Mouse (Mus musculus): ENCODE measurements at regions not wholly inside any gene's neighbourhood (a gene's known extent, or its start where the extent isn't known, plus 50 kb on each side); places are given as distances from the start of the nearest gene placed in this dataset.

GRCm38 (mm10) chr1:143053599-143053998 is 586.9 kb upstream of the B3galt2 start:
- no peaks in the 10 kb centered on the region for H3K9me3 ChIP-seq (ENCODE audit: low read length)
- no peaks in the 10 kb centered on the region for H3K36me3 ChIP-seq (ENCODE audit: insufficient read depth, low read length)
- TF ChIP-seq NANOG (IDR thresholded peaks at IDR 0.05; ENCODE audit: borderline replicate concordance, low read length) (no peak), POU5F1 (IDR thresholded peaks at IDR 0.05; ENCODE audit: borderline replicate concordance, low read length) (no peak), CTCF (conservative IDR thresholded peaks at IDR 0.05; ENCODE audit: low read length) (no peak)
- no peaks in the 10 kb centered on the region for H3K4me1 ChIP-seq (replicated peaks; ENCODE audit: low read depth, low read length)
- no peak overlapping the region for H3K4me3 ChIP-seq (replicated peaks; ENCODE audit: low read length)
- H3K27me3 ChIP-seq (ENCODE audit: insufficient read depth, low read length): no peaks in the 10 kb centered on the region

GRCm38 (mm10) chr1:143054451-143055024 is 585.9 kb upstream of the B3galt2 start:
- H3K4me3 ChIP-seq (replicated peaks; ENCODE audit: low read length): no peak overlapping the region
- H3K27me3 ChIP-seq (ENCODE audit: insufficient read depth, low read length): no peaks in the 10 kb centered on the region
- no peaks in the 10 kb centered on the region for H3K4me1 ChIP-seq (replicated peaks; ENCODE audit: low read depth, low read length)
- no peaks in the 10 kb centered on the region for H3K36me3 ChIP-seq (ENCODE audit: insufficient read depth, low read length)
- no peaks in the 10 kb centered on the region for H3K9me3 ChIP-seq (ENCODE audit: low read length)
- no peak for TF ChIP-seq CTCF (conservative IDR thresholded peaks at IDR 0.05; ENCODE audit: low read length)
- TF ChIP-seq POU5F1 (IDR thresholded peaks at IDR 0.05; ENCODE audit: borderline replicate concordance, low read length): no peak
- no peak for TF ChIP-seq NANOG (IDR thresholded peaks at IDR 0.05; ENCODE audit: borderline replicate concordance, low read length)

- H3K27me3 ChIP-seq (ENCODE audit: insufficient read depth, low read length): no peaks in the 10 kb centered on the region
- no peaks in the 10 kb centered on the region for H3K36me3 ChIP-seq (ENCODE audit: insufficient read depth, low read length)
- H3K4me1 ChIP-seq (replicated peaks; ENCODE audit: low read depth, low read length): no peaks in the 10 kb centered on the region
- no peaks in the 10 kb centered on the region for H3K9me3 ChIP-seq (ENCODE audit: low read length)
- H3K4me3 ChIP-seq (replicated peaks; ENCODE audit: low read length): no peak overlapping the region
- TF ChIP-seq POU5F1 (IDR thresholded peaks at IDR 0.05; ENCODE audit: borderline replicate concordance, low read length) (no peak), CTCF (conservative IDR thresholded peaks at IDR 0.05; ENCODE audit: low read length) (no peak), NANOG (IDR thresholded peaks at IDR 0.05; ENCODE audit: borderline replicate concordance, low read length) (no peak)
Observed at GRCm38 (mm10) chr1:143060698-143061576, 579.5 kb upstream of the B3galt2 start.

- H3K27me3 ChIP-seq (ENCODE audit: insufficient read depth, low read length): no peaks in the 10 kb centered on the region
- H3K4me1 ChIP-seq (replicated peaks; ENCODE audit: low read depth, low read length): no peaks in the 10 kb centered on the region
- TF ChIP-seq POU5F1 (IDR thresholded peaks at IDR 0.05; ENCODE audit: borderline replicate concordance, low read length) (no peak), NANOG (IDR thresholded peaks at IDR 0.05; ENCODE audit: borderline replicate concordance, low read length) (no peak), CTCF (conservative IDR thresholded peaks at IDR 0.05; ENCODE audit: low read length) (no peak)
- H3K4me3 ChIP-seq (replicated peaks; ENCODE audit: low read length): no peak overlapping the region
- no peaks in the 10 kb centered on the region for H3K36me3 ChIP-seq (ENCODE audit: insufficient read depth, low read length)
- no peaks in the 10 kb centered on the region for H3K9me3 ChIP-seq (ENCODE audit: low read length)
Observed at GRCm38 (mm10) chr1:143065493-143065892, 575.0 kb upstream of the B3galt2 start.

GRCm38 (mm10) chr1:143071781-143072382 is 568.6 kb upstream of the B3galt2 start:
- Histone ChIP-seq H3K9me3 (ENCODE audit: low read length) (no peaks in the 10 kb centered on the region), H3K4me3 (replicated peaks; ENCODE audit: low read length) (no peak overlapping the region), H3K27me3 (ENCODE audit: insufficient read depth, low read length) (no peaks in the 10 kb centered on the region), H3K4me1 (replicated peaks; ENCODE audit: low read depth, low read length) (no peaks in the 10 kb centered on the region), H3K36me3 (ENCODE audit: insufficient read depth, low read length) (no peaks in the 10 kb centered on the region)
- no peak for TF ChIP-seq POU5F1 (IDR thresholded peaks at IDR 0.05; ENCODE audit: borderline replicate concordance, low read length)
- TF ChIP-seq NANOG (IDR thresholded peaks at IDR 0.05; ENCODE audit: borderline replicate concordance, low read length): no peak
- TF ChIP-seq CTCF (conservative IDR thresholded peaks at IDR 0.05; ENCODE audit: low read length): no peak

- TF ChIP-seq POU5F1 (IDR thresholded peaks at IDR 0.05; ENCODE audit: borderline replicate concordance, low read length): no peak
- no peak for TF ChIP-seq CTCF (conservative IDR thresholded peaks at IDR 0.05; ENCODE audit: low read length)
- no peak for TF ChIP-seq NANOG (IDR thresholded peaks at IDR 0.05; ENCODE audit: borderline replicate concordance, low read length)
- Histone ChIP-seq H3K4me3 (replicated peaks; ENCODE audit: low read length) (no peak overlapping the region), H3K4me1 (replicated peaks; ENCODE audit: low read depth, low read length) (no peaks in the 10 kb centered on the region), H3K9me3 (ENCODE audit: low read length) (no peaks in the 10 kb centered on the region), H3K36me3 (ENCODE audit: insufficient read depth, low read length) (no peaks in the 10 kb centered on the region), H3K27me3 (ENCODE audit: insufficient read depth, low read length) (no peaks in the 10 kb centered on the region)
Observed at GRCm38 (mm10) chr1:143074999-143075398, 565.5 kb upstream of the B3galt2 start.

- Histone ChIP-seq H3K27me3 (ENCODE audit: insufficient read depth, low read length) (no peaks in the 10 kb centered on the region), H3K4me3 (replicated peaks; ENCODE audit: low read length) (no peak overlapping the region), H3K4me1 (replicated peaks; ENCODE audit: low read depth, low read length) (no peaks in the 10 kb centered on the region), H3K36me3 (ENCODE audit: insufficient read depth, low read length) (no peaks in the 10 kb centered on the region), H3K9me3 (ENCODE audit: low read length) (no peaks in the 10 kb centered on the region)
- TF ChIP-seq CTCF (conservative IDR thresholded peaks at IDR 0.05; ENCODE audit: low read length) (no peak), NANOG (IDR thresholded peaks at IDR 0.05; ENCODE audit: borderline replicate concordance, low read length) (no peak), POU5F1 (IDR thresholded peaks at IDR 0.05; ENCODE audit: borderline replicate concordance, low read length) (no peak)
Observed at GRCm38 (mm10) chr1:143080441-143080840, 560.0 kb upstream of the B3galt2 start.

GRCm38 (mm10) chr1:143096904-143097303 is 543.6 kb upstream of the B3galt2 start:
- Histone ChIP-seq H3K4me1 (replicated peaks; ENCODE audit: low read depth, low read length) (no peaks in the 10 kb centered on the region), H3K36me3 (ENCODE audit: insufficient read depth, low read length) (no peaks in the 10 kb centered on the region), H3K27me3 (ENCODE audit: insufficient read depth, low read length) (no peaks in the 10 kb centered on the region), H3K4me3 (replicated peaks; ENCODE audit: low read length) (no peak overlapping the region), H3K9me3 (ENCODE audit: low read length) (no peaks in the 10 kb centered on the region)
- TF ChIP-seq POU5F1 (IDR thresholded peaks at IDR 0.05; ENCODE audit: borderline replicate concordance, low read length): no peak
- TF ChIP-seq CTCF (conservative IDR thresholded peaks at IDR 0.05; ENCODE audit: low read length): no peak
- no peak for TF ChIP-seq NANOG (IDR thresholded peaks at IDR 0.05; ENCODE audit: borderline replicate concordance, low read length)

Data from E14TG2a.4 (cell line).